Mouse (Mus musculus) ZHBTc4 (cell line): ENCODE results near the gene AU021092.
"Not testable (repeated sequence)": the region's sequence is repeated elsewhere in the genome, so short reads cannot be mapped to it uniquely, and the experiment has no call there.

ENCODE experiments used
- DNase-seq: peaks from one replicate; pipeline ENCODE4 v3.0.0-alpha.2; 2011; ENCODE audit warnings: low read depth, low spot score

AU021092 gene

DNA sequence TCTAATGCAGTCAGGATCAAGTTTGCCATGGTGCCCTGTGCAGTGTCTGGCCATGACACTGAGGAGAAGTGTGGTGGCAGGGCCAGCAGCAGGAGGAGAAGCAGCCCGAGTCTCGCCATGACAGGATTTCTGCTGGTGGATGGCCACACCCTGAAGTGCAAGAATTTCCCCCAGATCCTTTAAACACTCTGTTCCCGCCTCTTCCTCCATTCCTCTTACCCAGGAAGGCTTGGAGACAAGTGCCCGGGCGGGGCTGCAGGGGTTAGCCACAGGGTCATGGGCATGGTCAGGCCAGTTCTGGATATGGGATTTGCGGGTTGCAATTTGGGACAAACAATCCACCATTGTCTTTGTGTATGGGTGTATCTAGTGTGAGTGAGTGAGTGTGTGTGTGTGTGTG is at the start of gene AU021092:
Gene AU021092 (minus strand): TSS at position 160 of the 400 bp plus-strand sequence.
- peak; percentile 36 for DNase-seq

GRCm38 (mm10) chr16:5271411-5272035 is 49.4 kb upstream of the AU021092 start:
- no peak for DNase-seq

GRCm38 (mm10) chr16:5263926-5264325 is 41.8 kb upstream of the AU021092 start:
- no peak for DNase-seq

GRCm38 (mm10) chr16:5263156-5263555 is 41.1 kb upstream of the AU021092 start:
- peak; percentile 26 for DNase-seq

DNA sequence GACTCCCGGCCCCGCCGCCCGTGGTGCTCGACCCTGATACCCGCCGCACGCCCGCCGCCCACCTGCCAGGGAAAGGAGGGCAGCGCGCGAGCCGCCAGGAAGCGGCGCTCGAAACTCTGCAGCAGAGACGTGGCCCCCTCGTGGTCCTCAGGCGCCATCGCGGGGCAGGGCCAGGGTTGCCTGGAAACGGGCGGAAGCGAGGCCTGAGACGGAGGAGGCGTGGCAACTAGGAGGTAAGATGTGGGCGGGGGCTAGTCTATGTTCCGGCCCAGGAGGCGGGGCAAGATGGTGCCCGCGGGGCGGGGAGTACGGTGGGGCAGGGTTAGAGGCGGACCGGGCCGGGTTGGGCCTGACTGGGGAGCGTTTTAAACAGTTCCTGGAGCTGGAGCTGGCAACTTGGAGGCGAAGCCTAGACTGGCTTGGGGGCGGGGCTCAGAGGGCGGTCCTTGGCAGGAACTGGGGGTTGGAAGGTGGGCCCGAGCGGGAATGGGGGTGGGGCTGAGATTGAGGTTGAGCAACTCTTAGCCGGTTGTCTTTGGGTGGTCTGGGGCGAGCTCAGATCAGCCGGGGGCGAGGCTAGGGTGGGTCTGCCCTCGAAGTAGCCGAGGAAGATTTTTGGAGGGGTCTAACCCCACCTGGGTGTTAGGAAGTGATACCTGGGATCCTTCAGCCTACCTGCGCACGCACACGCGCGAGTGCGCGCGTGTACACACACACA is 33.8 kb upstream of the AU021092 start, which contains the start of gene Eef2kmt:
Gene Eef2kmt (minus strand): TSS at position 205 of the 718 bp plus-strand sequence.
- peak; percentile 99 for DNase-seq

DNA sequence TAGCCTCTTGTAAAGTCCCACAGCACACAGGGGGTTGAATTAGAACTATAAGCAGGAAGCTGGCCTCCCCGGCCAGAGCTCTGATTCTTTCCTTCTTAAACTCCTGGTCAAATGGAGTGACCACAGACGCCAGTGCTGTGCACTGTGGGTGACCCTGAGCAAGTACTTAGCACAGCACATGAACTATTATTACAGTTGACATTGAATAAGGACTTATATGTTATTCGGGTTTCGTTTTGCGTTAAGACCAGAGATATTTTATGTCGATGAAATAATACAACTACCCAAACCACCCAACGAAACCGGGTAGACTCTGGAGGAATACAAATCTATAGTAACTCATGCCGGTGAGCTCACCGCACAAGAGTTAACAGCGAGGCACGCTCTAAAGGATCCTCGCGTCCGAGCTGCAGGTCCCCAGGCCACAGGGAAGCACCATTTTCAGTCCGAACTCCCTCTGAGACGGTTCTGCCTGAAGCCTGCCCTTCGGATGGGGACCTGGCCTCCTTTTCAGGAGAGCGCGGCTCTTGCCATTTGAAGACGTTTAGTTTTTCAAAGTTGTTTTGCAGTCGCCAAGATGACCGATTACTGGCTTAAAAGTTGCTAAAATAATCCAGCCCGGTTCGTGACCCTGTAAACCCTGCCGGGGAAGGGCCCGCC is 33.1 kb upstream of the AU021092 start:
- DNase-seq: no peak

GRCm38 (mm10) chr16:5254346-5255025 is 32.4 kb upstream of the AU021092 start:
- DNase-seq: peak; percentile 95

GRCm38 (mm10) chr16:5252260-5252659 is 30.2 kb upstream of the AU021092 start:
- peak; percentile 53 for DNase-seq

DNA sequence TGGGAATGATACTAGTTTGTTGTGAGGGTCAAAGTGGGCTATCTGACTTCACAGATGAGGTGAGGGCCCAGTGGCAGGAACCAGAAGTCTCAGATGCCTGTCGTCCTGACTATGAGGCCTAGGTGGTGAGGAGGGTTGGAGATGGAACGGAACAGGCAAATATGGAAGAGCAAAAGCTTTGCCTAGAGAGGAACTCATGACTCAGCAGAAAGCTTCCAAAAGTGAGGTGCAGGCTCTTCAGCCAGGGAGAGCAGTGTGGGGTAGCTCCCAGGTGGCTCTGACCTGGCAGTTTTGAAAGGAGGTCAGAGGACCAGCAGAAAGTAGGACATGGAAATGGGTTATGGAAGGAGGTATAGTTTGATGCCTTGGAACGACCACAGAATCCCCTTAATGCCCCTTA is 28.8 kb upstream of the AU021092 start:
- DNase-seq: no peak

DNA sequence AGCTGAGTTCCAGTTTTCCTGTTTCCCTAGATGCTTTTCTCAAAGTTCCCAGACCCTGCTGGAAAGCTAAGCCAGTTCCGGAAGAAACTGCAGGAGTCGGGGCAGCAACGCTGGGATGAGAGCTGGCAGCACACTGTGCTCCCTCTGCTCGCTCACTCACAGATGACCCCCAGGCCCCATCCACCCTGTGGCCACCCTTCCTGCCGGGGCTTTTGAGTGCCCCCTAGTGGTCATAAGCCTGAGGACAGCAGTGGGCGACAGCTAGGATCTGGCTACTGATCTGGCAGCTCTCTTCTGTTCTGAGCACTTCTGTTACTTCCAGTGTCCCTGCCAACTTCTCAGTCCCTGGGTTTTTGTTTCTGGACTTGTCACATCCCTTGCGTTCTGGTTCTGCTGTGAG is 22.3 kb upstream of the AU021092 start:
- DNase-seq: peak; percentile 75

DNA sequence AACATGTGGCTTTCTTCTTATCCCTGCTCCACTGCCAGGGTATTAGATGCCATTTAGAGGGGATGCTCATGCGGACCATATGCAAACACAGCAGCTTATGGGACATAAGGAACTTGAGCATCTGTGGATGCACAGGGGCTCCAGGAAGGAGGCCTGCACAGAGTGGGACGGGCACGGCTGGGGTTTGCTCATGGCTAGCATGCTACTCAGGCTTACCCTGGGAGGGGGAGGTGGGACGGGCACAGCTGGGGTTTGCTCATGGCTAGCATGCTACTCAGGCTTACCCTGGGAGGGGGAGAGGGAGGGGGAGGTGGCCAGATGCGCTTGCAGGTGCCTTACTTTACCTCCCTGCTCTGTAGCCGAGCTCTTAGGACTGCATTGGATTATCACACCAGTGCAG is 20.8 kb upstream of the AU021092 start:
- no peak for DNase-seq

GRCm38 (mm10) chr16:5242355-5242754 is 20.3 kb upstream of the AU021092 start:
- DNase-seq: no peak

- DNase-seq: peak; percentile 98
Observed at GRCm38 (mm10) chr16:5233418-5234313, 11.6 kb upstream of the AU021092 start, which contains the start of gene Alg1. Gene Alg1 (plus strand): TSS chr16:5233621.

DNA sequence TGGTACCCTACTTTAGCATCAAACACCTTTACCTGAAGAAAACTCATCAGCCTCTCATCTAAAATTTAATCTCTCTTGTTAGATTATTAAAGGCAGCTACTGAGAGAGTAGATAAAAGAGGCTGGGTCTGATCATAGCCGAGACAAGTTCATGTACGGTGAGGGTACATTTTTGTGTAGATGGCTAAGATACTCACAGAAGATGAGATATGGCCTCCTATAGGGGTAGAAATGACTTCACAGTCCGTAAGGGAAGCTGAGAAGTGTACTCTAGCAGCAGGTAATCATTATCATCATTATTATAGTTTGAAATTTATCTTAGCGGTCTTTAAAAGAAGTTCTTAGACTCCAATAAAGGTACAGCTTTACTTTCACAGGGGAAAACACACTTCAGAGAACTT is 10.9 kb upstream of the AU021092 start:
- no peak for DNase-seq

DNA sequence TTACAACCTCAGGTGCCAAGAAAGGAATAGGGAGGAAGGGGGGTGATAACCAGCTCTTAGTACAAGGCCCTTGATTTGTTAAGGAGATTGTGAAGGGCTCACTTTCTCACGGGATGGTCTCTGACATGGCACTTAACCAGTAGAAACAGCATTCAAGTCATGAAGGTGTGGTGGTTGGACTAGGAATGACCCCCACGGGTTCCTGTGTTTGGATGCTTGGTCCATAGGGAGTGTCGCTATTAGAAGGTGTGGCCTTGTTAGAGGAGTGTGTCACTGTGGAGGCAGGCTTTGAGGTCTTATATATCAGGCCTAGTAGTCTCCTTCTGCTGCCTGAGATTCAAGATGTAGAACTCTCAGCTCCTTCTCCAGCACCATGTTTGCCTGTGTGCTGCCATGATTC is 6.0 kb upstream of the AU021092 start:
- not testable (repeated sequence) for DNase-seq

DNA sequence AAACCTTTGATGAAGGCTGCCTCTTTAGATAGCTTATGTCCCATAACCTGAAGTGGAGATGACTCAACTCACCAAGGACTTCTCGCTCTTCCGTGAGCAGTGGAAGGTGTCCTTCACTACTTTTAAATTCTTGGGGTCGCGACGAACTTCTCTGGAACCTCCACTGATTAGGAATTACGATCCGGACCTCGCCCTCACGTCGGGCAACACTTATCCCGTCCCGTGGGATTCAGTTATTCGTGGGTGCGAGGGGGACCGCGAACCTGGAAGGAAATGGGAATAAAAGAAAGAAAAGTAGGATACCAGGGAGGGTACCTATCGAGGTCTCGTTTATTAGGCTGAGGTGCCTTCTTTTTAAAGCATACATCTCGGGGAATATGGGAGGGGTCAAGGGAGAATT is 5.4 kb upstream of the AU021092 start:
- not testable (repeated sequence) for DNase-seq

DNA sequence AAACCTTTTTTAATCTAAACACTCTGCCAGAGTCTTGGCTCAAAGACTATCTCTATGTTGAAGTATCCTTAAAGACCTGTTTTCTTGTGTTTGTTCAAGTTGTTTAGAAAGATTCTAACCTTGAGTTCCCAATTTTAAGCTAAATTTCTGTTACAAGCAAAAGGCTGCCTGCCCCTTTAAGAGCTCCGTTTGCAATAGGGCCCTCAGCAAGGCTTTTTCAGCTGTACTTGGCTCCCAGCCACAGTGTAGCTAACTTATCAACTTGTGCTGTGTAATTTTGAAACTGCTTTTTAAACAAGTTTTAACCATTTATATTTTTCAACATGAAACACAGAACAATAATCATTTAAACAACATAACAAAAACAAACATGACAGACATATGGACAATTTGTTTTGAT is 4.4 kb upstream of the AU021092 start:
- not testable (repeated sequence) for DNase-seq

DNA sequence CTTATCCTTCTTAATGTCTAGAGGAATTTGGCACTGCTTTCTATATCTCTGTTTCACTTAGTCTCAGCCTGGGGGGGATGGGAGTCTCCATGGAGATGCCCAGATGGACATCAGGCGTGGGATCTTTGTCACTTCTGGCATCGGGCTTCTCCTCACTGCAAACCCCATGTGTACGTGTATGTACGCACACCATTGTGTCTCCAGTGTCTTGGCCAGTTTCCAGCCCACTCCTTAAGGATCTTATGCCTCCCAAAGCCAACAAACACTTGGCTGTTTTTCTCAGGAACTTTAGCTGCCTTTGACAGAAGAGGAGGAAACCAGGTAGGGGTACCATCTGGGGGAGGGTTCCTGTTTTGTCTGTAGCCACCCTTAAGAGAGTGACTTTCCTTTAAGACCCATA is 696 bp downstream of the AU021092 start:
- no peak for DNase-seq

GRCm38 (mm10) chr16:5217341-5218133 is 4.6 kb downstream of the AU021092 start:
- no peak for DNase-seq

DNA sequence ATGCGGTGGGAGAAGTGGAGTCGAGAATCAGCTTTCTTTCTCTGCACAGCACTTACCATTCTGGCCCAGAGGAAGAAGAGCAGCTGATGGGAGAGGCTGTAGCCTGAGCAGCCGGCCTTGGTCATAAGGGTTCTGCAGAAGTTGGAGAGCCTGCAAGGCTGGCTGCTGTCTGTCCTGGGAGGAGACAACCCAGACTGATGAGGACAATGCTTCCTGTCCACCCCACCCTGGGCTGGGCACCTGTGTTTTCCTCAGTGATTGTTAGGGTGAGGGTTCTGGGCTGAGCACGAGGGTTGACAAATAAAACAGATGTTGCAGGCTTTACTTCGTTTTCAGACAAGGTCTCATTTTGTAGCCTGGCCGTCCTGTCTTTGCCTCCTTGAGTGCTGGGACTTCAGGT is 5.4 kb downstream of the AU021092 start:
- no peak for DNase-seq
